Mouse (Mus musculus) limb, embryonic 15.5 days (tissue): ENCODE data around the gene Clec12a. TPM values are rescaled to one million over a fixed set of nuclear protein-coding genes. Genes with fewer than 3 reads are reported as not detected.

Source experiments
- polyA plus RNA-seq: library from polyadenylated mRNA; unstranded; fragments of >200 nt; fragmentation: Nextera tagmentation; extraction: Ambion mirVana; gene quantifications from 2 replicates; pipeline ENCODE4 v1.2.1, GENCODE M21; 2015

Gene Clec12a
- polyA plus RNA-seq, 1 experiment from 2014 or later: 1.0 TPM

Other genes starting within 250 kb of the Clec12a start
- gene Clec2e, start 241.8 kb upstream of the Clec12a start, polyA plus RNA-seq: not detected in 2 replicates
- gene Clec2d, start 162.1 kb upstream of the Clec12a start, polyA plus RNA-seq: 0.44 TPM in 1 of 2 replicates, not detected in the other
- gene Cd69, start 67.3 kb upstream of the Clec12a start, polyA plus RNA-seq: 0.13 and 0.56 TPM in 2 replicates
- not detected in 2 replicates for gene 4922502D21Rik, start 10.9 kb upstream of the Clec12a start, polyA plus RNA-seq
- gene Clec12b, start 43.2 kb downstream of the Clec12a start, polyA plus RNA-seq: not detected in 2 replicates
- 0.38 and 0.83 TPM in 2 replicates for gene Clec1b, start 54.6 kb downstream of the Clec12a start, polyA plus RNA-seq
- gene Clec9a, start 66.2 kb downstream of the Clec12a start, polyA plus RNA-seq: 0.09 and 0.14 TPM in 2 replicates
- gene Clec1a, start 109.3 kb downstream of the Clec12a start, polyA plus RNA-seq: 3.2 and 3.8 TPM in 2 replicates
- not detected in 2 replicates for gene Olr1, start 164.5 kb downstream of the Clec12a start, polyA plus RNA-seq
- 0.19 and 0.22 TPM in 2 replicates for gene Tmem52b, start 169.9 kb downstream of the Clec12a start, polyA plus RNA-seq
- 47.8 and 48.9 TPM in 2 replicates for gene Gabarapl1, start 190.5 kb downstream of the Clec12a start, polyA plus RNA-seq
- gene Klre1, start 235.2 kb downstream of the Clec12a start, polyA plus RNA-seq: not detected in 2 replicates
- gene Klrd1, start 249.1 kb downstream of the Clec12a start, polyA plus RNA-seq: not detected in 2 replicates